Mouse (Mus musculus): ENCODE results near the gene Serinc4. TPM values are rescaled to one million over a fixed set of nuclear protein-coding genes. Genes with fewer than 3 reads are reported as not detected.

The Serinc4 gene
- polyA plus RNA-seq, 1 experiment from 2014 or later, result 0.79 TPM

DNA sequence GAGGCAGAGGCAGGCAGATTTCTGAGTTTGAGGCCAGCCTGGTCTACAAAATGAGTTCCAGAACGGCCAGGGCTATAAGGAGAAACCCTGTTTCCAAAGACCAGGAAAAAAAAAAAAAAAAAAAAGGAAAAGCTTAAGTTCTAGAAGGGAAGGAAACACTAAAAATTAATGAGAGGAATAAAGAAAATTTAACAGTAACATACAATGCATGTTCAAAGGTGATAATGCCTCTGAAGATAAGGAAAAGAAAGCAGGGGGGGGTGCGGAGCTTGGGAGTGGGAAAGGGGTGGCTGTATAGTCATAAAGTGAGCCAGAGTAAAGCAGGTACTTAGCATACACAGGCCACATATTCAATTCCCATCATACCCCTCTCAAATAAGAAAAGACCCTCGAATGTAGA is 11.5 kb downstream of the Serinc4 start:
- H3K27me3 ChIP-seq (ENCODE audit: control insufficient read depth, insufficient read depth, low read length), result no peaks in the 10 kb centered on the region
- H3K36me3 ChIP-seq (replicated peaks; ENCODE audit: control insufficient read depth, insufficient read depth, low read depth, low read length), result no peaks in the 10 kb centered on the region
- no peak for DNase-seq (ENCODE audit: low spot score)
- no peak for ATAC-seq (replicated peaks; ENCODE audit: insufficient number of reproducible peaks, low FRiP score, low TSS enrichment, low read depth)
- H3K4me2 ChIP-seq (ENCODE audit: low read depth, low read length), result no peak overlapping the region
- H3K9me3 ChIP-seq (replicated peaks; ENCODE audit: control insufficient read depth, low read length), result no peaks in the 10 kb centered on the region
- H3K4me1 ChIP-seq (ENCODE audit: control insufficient read depth, insufficient read depth, low read length), result no peaks in the 10 kb centered on the region
- H3K27ac ChIP-seq (replicated peaks; ENCODE audit: low read depth, low read length), result no peak overlapping the region
- H3K4me3 ChIP-seq (ENCODE audit: low read depth, low read length), result no peak overlapping the region
- no peak overlapping the region for H3K9ac ChIP-seq (replicated peaks; ENCODE audit: low read length)
- WGBS, result 82% methylated on average over 3 of the region's 3 CpGs

GRCm38 (mm10) chr2:121444178-121444577 is 12.4 kb downstream of the Serinc4 start, which contains the start of gene Ell3:
Gene Ell3, minus strand, starts transcription at chr2:121444278.
- Histone ChIP-seq H3K4me1 (ENCODE audit: control insufficient read depth, insufficient read depth, low read length) (no peaks in the 10 kb centered on the region), H3K27ac (replicated peaks; ENCODE audit: low read depth, low read length) (no peak within 1 kb of the TSS), H3K9ac (replicated peaks; ENCODE audit: low read length) (no peak within 1 kb of the TSS), H3K9me3 (replicated peaks; ENCODE audit: control insufficient read depth, low read length) (no peaks in the 10 kb centered on the region), H3K4me2 (ENCODE audit: low read depth, low read length) (no peak within 1 kb of the TSS), H3K4me3 (ENCODE audit: low read depth, low read length) (no peak within 1 kb of the TSS), H3K27me3 (ENCODE audit: control insufficient read depth, insufficient read depth, low read length) (no peaks in the 10 kb centered on the region), H3K36me3 (replicated peaks; ENCODE audit: control insufficient read depth, insufficient read depth, low read depth, low read length) (peaks cover 4% of the 10 kb centered on the region; the same call in 1 of the 2 replicates)
- ATAC-seq (replicated peaks; ENCODE audit: insufficient number of reproducible peaks, low FRiP score, low TSS enrichment, low read depth), result no peak
- 81% methylated on average over 1 of the region's 1 CpGs for WGBS
- no peak for DNase-seq (ENCODE audit: low spot score)

DNA sequence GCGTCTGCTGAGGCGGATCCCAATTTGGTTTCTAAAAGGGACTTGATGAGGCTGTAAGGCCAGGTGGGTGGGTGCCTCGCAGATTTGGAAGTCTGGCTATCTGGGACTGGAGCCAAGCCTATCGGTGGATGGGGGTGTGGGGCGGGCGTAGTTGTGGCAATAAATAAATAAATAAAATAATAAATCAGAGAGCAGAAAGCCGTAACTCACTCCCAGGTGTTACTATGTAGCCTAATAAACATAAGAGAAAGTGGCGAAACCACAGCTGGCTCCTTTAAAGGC is 13.6 kb downstream of the Serinc4 start:
- Histone ChIP-seq H3K4me1 (ENCODE audit: control insufficient read depth, insufficient read depth, low read length) (no peaks in the 10 kb centered on the region), H3K27me3 (ENCODE audit: control insufficient read depth, insufficient read depth, low read length) (no peaks in the 10 kb centered on the region), H3K36me3 (replicated peaks; ENCODE audit: control insufficient read depth, insufficient read depth, low read depth, low read length) (peaks cover 7% of the 10 kb centered on the region), H3K9ac (replicated peaks; ENCODE audit: low read length) (peak overlapping the region; percentile 22; the same call in 1 of the 2 replicates), H3K9me3 (replicated peaks; ENCODE audit: control insufficient read depth, low read length) (no peaks in the 10 kb centered on the region), H3K4me3 (ENCODE audit: low read depth, low read length) (peak overlapping the region; percentile 44), H3K27ac (replicated peaks; ENCODE audit: low read depth, low read length) (no peak overlapping the region), H3K4me2 (ENCODE audit: low read depth, low read length) (peak overlapping the region; percentile 79)
- 23% methylated on average over 8 of the region's 8 CpGs for WGBS
- no peak for DNase-seq (ENCODE audit: low spot score)
- no peak for ATAC-seq (replicated peaks; ENCODE audit: insufficient number of reproducible peaks, low FRiP score, low TSS enrichment, low read depth)

DNA sequence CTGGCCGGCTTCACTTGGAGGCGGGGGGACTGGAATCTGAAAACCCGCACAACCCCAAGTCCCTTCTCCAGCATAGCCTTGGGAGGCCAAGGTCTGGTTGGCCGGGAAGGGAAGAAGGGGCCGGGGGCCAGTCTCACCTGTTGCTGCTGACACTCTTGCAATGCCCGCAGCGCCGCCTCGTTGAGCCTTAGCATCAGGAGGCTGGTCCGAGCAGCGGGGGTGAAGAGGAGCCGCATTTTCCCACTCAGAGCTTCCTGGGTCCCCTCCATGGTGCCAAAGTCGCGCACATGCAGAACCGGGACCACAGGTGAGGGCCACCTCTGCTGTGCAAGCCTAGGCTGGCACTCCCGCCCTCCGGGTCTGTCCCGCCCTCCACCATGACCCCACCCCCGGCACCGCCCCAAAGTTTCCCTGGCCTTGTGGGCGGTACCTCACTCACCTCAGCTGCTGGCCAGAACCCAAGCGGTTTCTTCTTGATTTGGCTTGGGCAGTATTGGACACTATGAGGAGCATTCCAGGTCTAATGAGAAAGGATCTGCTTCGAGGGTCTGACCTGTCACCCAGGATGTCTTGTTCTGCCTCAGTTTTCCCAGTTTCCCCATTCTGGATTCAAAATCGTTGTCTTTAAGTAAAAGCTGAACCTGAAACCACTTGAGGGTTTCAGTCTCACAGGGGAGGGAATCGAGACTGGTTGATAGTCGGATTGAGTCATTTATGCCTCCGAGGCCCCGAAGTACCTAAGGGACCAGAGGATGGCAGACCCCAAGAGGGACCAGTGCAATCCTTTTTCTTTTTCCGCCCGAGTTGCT is 14.1 kb downstream of the Serinc4 start:
- H3K4me3 ChIP-seq (ENCODE audit: low read depth, low read length), result peak overlapping the region; percentile 44
- H3K27ac ChIP-seq (replicated peaks; ENCODE audit: low read depth, low read length), result no peak overlapping the region
- ATAC-seq (replicated peaks; ENCODE audit: insufficient number of reproducible peaks, low FRiP score, low TSS enrichment, low read depth) (peak; percentile 63), DNase-seq (ENCODE audit: low spot score) (peak; percentile 67)
- peaks cover 9% of the 10 kb centered on the region for H3K36me3 ChIP-seq (replicated peaks; ENCODE audit: control insufficient read depth, insufficient read depth, low read depth, low read length)
- H3K4me2 ChIP-seq (ENCODE audit: low read depth, low read length), result peak overlapping the region; percentile 79
- 2% methylated on average over 30 of the region's 30 CpGs for WGBS
- H3K4me1 ChIP-seq (ENCODE audit: control insufficient read depth, insufficient read depth, low read length), result no peaks in the 10 kb centered on the region
- no peaks in the 10 kb centered on the region for H3K9me3 ChIP-seq (replicated peaks; ENCODE audit: control insufficient read depth, low read length)
- H3K9ac ChIP-seq (replicated peaks; ENCODE audit: low read length), result peak overlapping the region; percentile 45
- no peaks in the 10 kb centered on the region for H3K27me3 ChIP-seq (ENCODE audit: control insufficient read depth, insufficient read depth, low read length)

- WGBS, result 7% methylated on average over 11 of the region's 11 CpGs
- H3K27me3 ChIP-seq (ENCODE audit: control insufficient read depth, insufficient read depth, low read length), result no peaks in the 10 kb centered on the region
- no peak for DNase-seq (ENCODE audit: low spot score)
- peak overlapping the region; percentile 45 for H3K9ac ChIP-seq (replicated peaks; ENCODE audit: low read length)
- ATAC-seq (replicated peaks; ENCODE audit: insufficient number of reproducible peaks, low FRiP score, low TSS enrichment, low read depth), result peak; percentile 27; the same call in 1 of the 2 replicates
- no peaks in the 10 kb centered on the region for H3K9me3 ChIP-seq (replicated peaks; ENCODE audit: control insufficient read depth, low read length)
- H3K27ac ChIP-seq (replicated peaks; ENCODE audit: low read depth, low read length), result no peak overlapping the region
- peak overlapping the region; percentile 79 for H3K4me2 ChIP-seq (ENCODE audit: low read depth, low read length)
- H3K4me1 ChIP-seq (ENCODE audit: control insufficient read depth, insufficient read depth, low read length), result no peaks in the 10 kb centered on the region
- peak overlapping the region; percentile 44 for H3K4me3 ChIP-seq (ENCODE audit: low read depth, low read length)
- H3K36me3 ChIP-seq (replicated peaks; ENCODE audit: control insufficient read depth, insufficient read depth, low read depth, low read length), result peaks cover 9% of the 10 kb centered on the region
Measured at GRCm38 (mm10) chr2:121441800-121442199, 14.8 kb downstream of the Serinc4 start.

GRCm38 (mm10) chr2:121440834-121441605 is 15.6 kb downstream of the Serinc4 start:
- peaks cover 9% of the 10 kb centered on the region for H3K36me3 ChIP-seq (replicated peaks; ENCODE audit: control insufficient read depth, insufficient read depth, low read depth, low read length)
- no peak overlapping the region for H3K4me2 ChIP-seq (ENCODE audit: low read depth, low read length)
- H3K9ac ChIP-seq (replicated peaks; ENCODE audit: low read length), result no peak overlapping the region
- ATAC-seq (replicated peaks; ENCODE audit: insufficient number of reproducible peaks, low FRiP score, low TSS enrichment, low read depth) (no peak), DNase-seq (ENCODE audit: low spot score) (no peak)
- H3K27me3 ChIP-seq (ENCODE audit: control insufficient read depth, insufficient read depth, low read length), result no peaks in the 10 kb centered on the region
- WGBS, result 54% methylated on average over 5 of the region's 5 CpGs
- no peak overlapping the region for H3K27ac ChIP-seq (replicated peaks; ENCODE audit: low read depth, low read length)
- H3K9me3 ChIP-seq (replicated peaks; ENCODE audit: control insufficient read depth, low read length), result no peaks in the 10 kb centered on the region
- H3K4me3 ChIP-seq (ENCODE audit: low read depth, low read length), result no peak overlapping the region
- no peaks in the 10 kb centered on the region for H3K4me1 ChIP-seq (ENCODE audit: control insufficient read depth, insufficient read depth, low read length)

DNA sequence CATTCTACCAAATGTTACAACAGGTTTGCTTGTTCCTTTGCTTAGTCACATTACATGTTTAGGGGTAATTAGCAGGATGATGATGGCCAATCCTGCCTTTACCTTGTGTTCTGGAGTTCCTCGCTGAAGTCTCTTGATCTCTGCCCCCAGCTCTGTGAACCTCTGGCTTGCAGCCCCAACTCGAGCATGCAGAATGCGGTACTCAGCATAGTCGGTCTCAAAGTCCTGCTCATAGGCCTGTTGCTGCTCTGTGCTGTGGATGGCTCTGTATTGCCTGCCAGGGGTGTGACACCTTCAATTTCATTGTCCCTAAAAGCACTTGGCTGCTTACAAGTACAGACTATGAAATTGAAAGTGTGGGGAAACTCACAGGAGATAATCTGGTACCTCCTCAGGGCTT is 16.8 kb downstream of the Serinc4 start:
- Histone ChIP-seq H3K36me3 (replicated peaks; ENCODE audit: control insufficient read depth, insufficient read depth, low read depth, low read length) (peaks cover 15% of the 10 kb centered on the region), H3K27ac (replicated peaks; ENCODE audit: low read depth, low read length) (no peak overlapping the region), H3K9ac (replicated peaks; ENCODE audit: low read length) (no peak overlapping the region), H3K9me3 (replicated peaks; ENCODE audit: control insufficient read depth, low read length) (no peaks in the 10 kb centered on the region), H3K4me2 (ENCODE audit: low read depth, low read length) (no peak overlapping the region), H3K27me3 (ENCODE audit: control insufficient read depth, insufficient read depth, low read length) (no peaks in the 10 kb centered on the region), H3K4me1 (ENCODE audit: control insufficient read depth, insufficient read depth, low read length) (no peaks in the 10 kb centered on the region), H3K4me3 (ENCODE audit: low read depth, low read length) (no peak overlapping the region)
- no peak for ATAC-seq (replicated peaks; ENCODE audit: insufficient number of reproducible peaks, low FRiP score, low TSS enrichment, low read depth)
- 78% methylated on average over 4 of the region's 4 CpGs for WGBS
- no peak for DNase-seq (ENCODE audit: low spot score)

DNA sequence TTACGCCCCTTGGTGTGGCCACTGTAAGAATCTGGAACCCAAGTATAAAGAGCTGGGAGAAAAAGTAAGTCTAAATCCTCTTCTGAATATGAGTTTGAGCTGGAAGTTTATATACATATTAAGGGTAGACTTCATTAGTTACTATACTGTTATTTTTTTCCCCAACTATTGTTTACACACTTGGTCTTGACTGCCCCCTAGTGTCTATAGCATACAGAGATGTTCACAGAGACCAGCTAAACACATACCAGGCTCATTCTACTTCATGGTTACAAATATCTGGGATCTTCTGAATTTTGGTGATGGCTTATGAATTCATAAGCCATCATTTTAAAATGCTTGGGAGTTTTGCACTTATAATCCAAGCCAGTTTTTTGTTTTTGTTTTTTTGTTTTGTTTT is 21.7 kb downstream of the Serinc4 start:
- H3K27ac ChIP-seq (replicated peaks; ENCODE audit: low read depth, low read length), result no peak overlapping the region
- WGBS, result 100% methylated on average over 1 of the region's 1 CpGs
- H3K9ac ChIP-seq (replicated peaks; ENCODE audit: low read length), result no peak overlapping the region
- H3K4me3 ChIP-seq (ENCODE audit: low read depth, low read length), result no peak overlapping the region
- H3K4me1 ChIP-seq (ENCODE audit: control insufficient read depth, insufficient read depth, low read length), result no peaks in the 10 kb centered on the region
- H3K27me3 ChIP-seq (ENCODE audit: control insufficient read depth, insufficient read depth, low read length), result no peaks in the 10 kb centered on the region
- H3K4me2 ChIP-seq (ENCODE audit: low read depth, low read length), result no peak overlapping the region
- H3K9me3 ChIP-seq (replicated peaks; ENCODE audit: control insufficient read depth, low read length), result no peaks in the 10 kb centered on the region
- H3K36me3 ChIP-seq (replicated peaks; ENCODE audit: control insufficient read depth, insufficient read depth, low read depth, low read length), result peaks cover 17% of the 10 kb centered on the region
- DNase-seq (ENCODE audit: low spot score) (peak; percentile 54), ATAC-seq (replicated peaks; ENCODE audit: insufficient number of reproducible peaks, low FRiP score, low TSS enrichment, low read depth) (no peak)

Data from embryonic facial prominence, embryonic 11.5 days (tissue).